Mouse (Mus musculus) liver, embryonic 12.5 days (tissue): ENCODE results near the gene Tmem150a. TPM values are rescaled to one million over a fixed set of nuclear protein-coding genes. Genes with fewer than 3 reads are reported as not detected.

Source experiments
- ATAC-seq: fragments of 200-750 bp; cut with Nextera tagmentation; 2 replicates; pipeline ENCODE4 v1.8.0; 2017; ENCODE audit warnings: moderate number of reproducible peaks, mild to moderate bottlenecking, moderate library complexity
- H3K27ac ChIP-seq: fragments of 300-500 bp; sonication (generic); 2 replicates; pipeline ENCODE4 v1.5.1; 2016; ENCODE audit warnings: mild to moderate bottlenecking
- H3K27me3 ChIP-seq: fragments of 300-500 bp; sonication (generic); replicated peaks from 2 replicates; pipeline ENCODE4 v1.6.1; 2016; ENCODE audit warnings: mild to moderate bottlenecking, moderate library complexity
- H3K36me3 ChIP-seq: fragments of 300-500 bp; sonication (generic); 2 replicates; pipeline ENCODE4 v1.6.1; 2016; ENCODE audit warnings: mild to moderate bottlenecking, moderate library complexity
- H3K4me1 ChIP-seq: fragments of 300-500 bp; sonication (generic); 2 replicates; pipeline ENCODE4 v1.6.1; 2016
- H3K4me2 ChIP-seq: fragments of 300-500 bp; sonication (generic); 2 replicates; pipeline ENCODE4 v1.6.1; 2016; ENCODE audit warnings: mild to moderate bottlenecking, moderate library complexity
- H3K4me3 ChIP-seq: fragments of 300-500 bp; sonication (generic); 2 replicates; pipeline ENCODE4 v1.5.1; 2016; ENCODE audit warnings: mild to moderate bottlenecking, moderate library complexity
- H3K9ac ChIP-seq: fragments of 300-500 bp; sonication (generic); 2 replicates; pipeline ENCODE4 v1.6.1; 2016; ENCODE audit warnings: mild to moderate bottlenecking, moderate library complexity
- H3K9me3 ChIP-seq: fragments of 300-500 bp; sonication (generic); replicated peaks from 2 replicates; pipeline ENCODE4 v1.6.1; 2016; ENCODE audit warnings: mild to moderate bottlenecking, moderate library complexity
- WGBS: fragments of 180-500 bp; shearing (Covaris S2); methylation state at CpG from one replicate; pipeline ENCODE4 v1.1.7; 2016; ENCODE audit not compliant: insufficient replicate concordance; 5-methylcytosine and 5-hydroxymethylcytosine counted together
- polyA plus RNA-seq: library from polyadenylated mRNA; unstranded; fragments of >200 nt; fragmentation: Nextera tagmentation; extraction: Ambion mirVana; gene quantifications from 2 replicates; pipeline ENCODE4 v1.2.1, GENCODE M21; 2016

The Tmem150a gene
- polyA plus RNA-seq, 1 experiment from 2014 or later = 33.1 TPM

DNA sequence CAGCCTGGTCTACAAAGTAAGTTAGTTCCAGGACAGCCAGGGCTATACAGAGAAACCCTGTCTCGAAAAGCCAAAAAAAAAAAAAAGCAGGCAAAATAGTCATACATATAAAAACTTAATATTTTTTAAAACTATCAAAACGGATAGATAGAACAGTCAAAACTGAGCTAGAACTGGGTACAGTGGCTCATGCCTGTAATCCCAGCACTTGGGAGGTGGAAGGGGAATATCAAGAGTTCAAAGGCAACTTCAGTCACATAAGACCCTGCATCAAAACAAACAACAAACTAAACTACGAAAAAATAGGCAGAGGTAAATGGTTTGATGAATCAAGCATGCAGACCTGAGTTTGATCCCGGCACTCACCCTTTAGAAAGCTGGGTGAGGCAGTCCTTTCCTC lies 25.1 kb upstream of the Tmem150a start:
- Histone ChIP-seq H3K27ac (no peak overlapping the region), H3K27me3 (no peaks in the 10 kb centered on the region), H3K9ac (no peak overlapping the region), H3K4me2 (no peak overlapping the region), H3K9me3 (no peaks in the 10 kb centered on the region), H3K36me3 (peaks cover 99% of the 10 kb centered on the region), H3K4me1 (peaks cover 11% of the 10 kb centered on the region), H3K4me3 (no peak overlapping the region)
- ATAC-seq = no peak
- WGBS = 85% methylated on average over 4 of the region's 4 CpGs

DNA sequence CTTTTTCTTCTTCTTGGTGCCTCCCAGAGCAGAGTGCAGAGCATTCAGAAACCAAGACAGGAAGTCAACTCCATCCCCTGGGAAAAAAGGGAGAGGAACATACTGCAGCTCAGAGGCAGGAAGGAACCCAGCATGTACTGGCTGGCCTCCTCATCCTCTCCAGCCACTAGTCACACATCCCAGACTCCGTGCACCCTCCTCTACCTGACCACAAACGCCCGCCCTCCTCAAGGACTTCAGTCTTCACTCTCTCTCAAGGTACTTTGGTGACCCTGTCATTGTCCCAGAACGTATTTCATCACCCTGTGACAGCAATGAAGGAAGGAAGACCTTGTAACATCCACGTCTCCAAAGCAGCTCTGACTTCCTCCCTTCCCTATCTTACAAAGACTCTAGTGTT lies 22.1 kb upstream of the Tmem150a start:
- H3K9ac ChIP-seq = no peak overlapping the region
- H3K36me3 ChIP-seq = peaks cover 100% of the 10 kb centered on the region
- 69% methylated on average over 5 of the region's 5 CpGs for WGBS
- peaks cover 9% of the 10 kb centered on the region for H3K4me1 ChIP-seq
- H3K27ac ChIP-seq = peak overlapping the region; percentile 37; the same call in 1 of the 2 replicates
- no peak for ATAC-seq
- H3K4me3 ChIP-seq = no peak overlapping the region
- no peak overlapping the region for H3K4me2 ChIP-seq
- H3K27me3 ChIP-seq = no peaks in the 10 kb centered on the region
- no peaks in the 10 kb centered on the region for H3K9me3 ChIP-seq

- H3K9ac ChIP-seq = no peak overlapping the region
- WGBS = 71% methylated on average over 2 of the region's 2 CpGs
Measured at GRCm38 (mm10) chr6:72340481-72340880, 14.8 kb upstream of the Tmem150a start.

GRCm38 (mm10) chr6:72344396-72345073 lies 10.7 kb upstream of the Tmem150a start:
- peaks cover 45% of the 10 kb centered on the region for H3K36me3 ChIP-seq
- no peaks in the 10 kb centered on the region for H3K27me3 ChIP-seq
- peak overlapping the region; percentile 96 for H3K9ac ChIP-seq
- no peaks in the 10 kb centered on the region for H3K9me3 ChIP-seq
- H3K4me2 ChIP-seq = peak overlapping the region; percentile 92
- H3K4me1 ChIP-seq = peaks cover 76% of the 10 kb centered on the region
- H3K4me3 ChIP-seq = peak overlapping the region; percentile 86
- peak overlapping the region; percentile 93 for H3K27ac ChIP-seq
- peak; percentile 72 for ATAC-seq
- WGBS = 3% methylated on average over 42 of the region's 42 CpGs

More at GRCm38 (mm10) chr6:72340481-72340880, 14.8 kb upstream of the Tmem150a start:
- Histone ChIP-seq H3K4me1 (peaks cover 44% of the 10 kb centered on the region), H3K4me3 (no peak overlapping the region), H3K27ac (no peak overlapping the region), H3K9me3 (no peaks in the 10 kb centered on the region), H3K36me3 (peaks cover 72% of the 10 kb centered on the region), H3K4me2 (no peak overlapping the region), H3K27me3 (no peaks in the 10 kb centered on the region)
- no peak for ATAC-seq

DNA sequence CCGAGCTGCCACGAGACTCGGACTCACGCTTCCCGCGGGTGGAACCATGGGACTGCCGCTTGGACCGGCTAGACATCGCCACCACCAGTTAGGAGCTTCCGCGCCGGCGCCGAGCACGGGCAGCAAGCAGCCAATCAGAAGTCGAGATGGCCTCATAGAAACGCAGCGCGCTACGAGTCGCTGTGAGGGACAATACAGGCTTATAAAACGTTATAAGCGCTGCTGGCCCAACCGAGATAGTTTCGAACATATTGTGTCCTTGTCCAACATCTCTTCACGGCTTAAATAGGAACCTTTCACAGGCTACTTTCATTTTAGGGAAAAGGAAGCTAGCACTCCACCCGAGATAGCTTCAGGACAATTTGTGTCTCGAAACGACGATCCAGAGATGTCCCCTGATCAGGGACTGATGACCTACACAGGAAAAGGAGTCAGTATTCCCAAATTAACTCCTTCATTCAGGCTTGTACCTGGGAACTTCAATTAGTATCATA lies 10.1 kb upstream of the Tmem150a start, which contains the start of gene Usp39:
TSS of gene Usp39 (minus strand) at position 111 of the 494 bp plus-strand sequence.
- Histone ChIP-seq H3K9me3 (no peaks in the 10 kb centered on the region), H3K4me2 (peak within 1 kb of the TSS; percentile 92), H3K9ac (peak within 1 kb of the TSS; percentile 96), H3K27ac (peak within 1 kb of the TSS; percentile 93), H3K4me3 (peak within 1 kb of the TSS; percentile 86), H3K27me3 (no peaks in the 10 kb centered on the region), H3K4me1 (peaks cover 78% of the 10 kb centered on the region), H3K36me3 (peaks cover 45% of the 10 kb centered on the region)
- peak; percentile 80 for ATAC-seq
- WGBS = under 1% methylated on average over 30 of the region's 30 CpGs

DNA sequence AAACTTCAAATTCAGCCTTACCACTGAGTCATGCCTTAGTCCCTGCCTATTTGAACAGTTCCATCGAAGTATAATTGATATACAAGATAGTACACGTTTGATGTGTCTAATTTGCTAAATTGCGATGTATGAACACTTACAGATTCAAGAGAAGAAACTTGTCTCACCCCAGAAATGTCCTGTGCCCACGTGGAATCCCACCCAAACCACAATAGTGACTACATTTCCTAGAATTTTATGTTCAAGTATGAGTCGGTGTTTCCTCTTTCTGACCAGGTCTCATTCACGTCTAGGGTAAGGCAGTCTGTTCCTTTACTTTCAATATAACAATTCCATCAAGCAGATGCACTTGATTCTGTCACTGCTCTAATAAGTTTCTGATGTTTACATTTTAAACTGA lies 9.6 kb upstream of the Tmem150a start:
- 13% methylated on average over 6 of the region's 6 CpGs for WGBS
- Histone ChIP-seq H3K27ac (peak overlapping the region; percentile 93), H3K4me3 (peak overlapping the region; percentile 86), H3K27me3 (no peaks in the 10 kb centered on the region), H3K36me3 (peaks cover 45% of the 10 kb centered on the region), H3K4me2 (peak overlapping the region; percentile 92), H3K9ac (peak overlapping the region; percentile 96), H3K4me1 (peaks cover 80% of the 10 kb centered on the region), H3K9me3 (no peaks in the 10 kb centered on the region)
- ATAC-seq = no peak

GRCm38 (mm10) chr6:72346261-72346660 lies 9.0 kb upstream of the Tmem150a start:
- peak overlapping the region; percentile 96 for H3K9ac ChIP-seq
- ATAC-seq = no peak
- H3K4me1 ChIP-seq = peaks cover 80% of the 10 kb centered on the region
- no peaks in the 10 kb centered on the region for H3K9me3 ChIP-seq
- H3K36me3 ChIP-seq = peaks cover 45% of the 10 kb centered on the region
- H3K27me3 ChIP-seq = no peaks in the 10 kb centered on the region
- H3K4me3 ChIP-seq = peak overlapping the region; percentile 95
- H3K27ac ChIP-seq = peak overlapping the region; percentile 93
- WGBS = 62% methylated on average over 4 of the region's 4 CpGs
- peak overlapping the region; percentile 92 for H3K4me2 ChIP-seq

- Histone ChIP-seq H3K27ac (peak within 1 kb of the TSS; percentile 93), H3K36me3 (peaks cover 38% of the 10 kb centered on the region), H3K4me1 (peaks cover 80% of the 10 kb centered on the region), H3K27me3 (no peaks in the 10 kb centered on the region), H3K9me3 (no peaks in the 10 kb centered on the region), H3K9ac (peak within 1 kb of the TSS; percentile 96), H3K4me3 (peak within 1 kb of the TSS; percentile 95), H3K4me2 (peak within 1 kb of the TSS; percentile 92)
- under 1% methylated on average over 72 of the region's 72 CpGs for WGBS
- peak; percentile 64 for ATAC-seq
Measured at GRCm38 (mm10) chr6:72347166-72347941, 7.9 kb upstream of the Tmem150a start, which contains the start of gene 0610030E20Rik. Gene 0610030E20Rik (plus strand): TSS chr6:72347317.

DNA sequence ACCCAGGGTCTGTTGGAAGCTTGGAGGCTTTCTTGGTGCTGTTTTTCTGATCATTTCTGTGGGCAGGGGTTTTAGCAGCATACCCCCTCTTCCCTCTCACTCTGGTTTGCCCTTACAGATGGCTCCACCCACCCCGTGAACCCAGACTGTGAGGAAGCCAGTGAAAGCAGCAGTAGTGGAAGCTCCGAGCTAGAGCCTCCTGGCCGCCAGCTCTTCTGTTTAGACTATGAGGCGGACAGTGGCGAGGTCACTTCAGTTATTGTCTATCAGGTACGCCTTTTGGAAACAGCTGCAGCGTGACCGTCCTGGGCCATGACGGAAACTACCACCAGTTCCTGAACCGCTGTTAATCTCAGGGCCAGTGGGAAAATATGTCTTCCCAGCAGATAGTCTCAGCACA lies 6.8 kb upstream of the Tmem150a start:
- Histone ChIP-seq H3K36me3 (peaks cover 33% of the 10 kb centered on the region), H3K27me3 (peaks cover 4% of the 10 kb centered on the region; the same call in 1 of the 2 replicates), H3K4me2 (peak overlapping the region; percentile 92), H3K9me3 (no peaks in the 10 kb centered on the region), H3K4me1 (peaks cover 76% of the 10 kb centered on the region), H3K4me3 (peak overlapping the region; percentile 95), H3K27ac (peak overlapping the region; percentile 93), H3K9ac (peak overlapping the region; percentile 96)
- ATAC-seq = no peak
- whole genome bisulfite sequencing = 69% methylated on average over 10 of the region's 10 CpGs

- Histone ChIP-seq H3K9me3 (no peaks in the 10 kb centered on the region), H3K4me2 (no peak overlapping the region), H3K4me1 (peaks cover 79% of the 10 kb centered on the region), H3K9ac (no peak overlapping the region), H3K4me3 (no peak overlapping the region), H3K27ac (no peak overlapping the region), H3K36me3 (peaks cover 33% of the 10 kb centered on the region), H3K27me3 (peaks cover 22% of the 10 kb centered on the region)
- ATAC-seq = no peak
- 78% methylated on average over 2 of the region's 2 CpGs for WGBS
Measured at GRCm38 (mm10) chr6:72350214-72350613, 5.0 kb upstream of the Tmem150a start.

DNA sequence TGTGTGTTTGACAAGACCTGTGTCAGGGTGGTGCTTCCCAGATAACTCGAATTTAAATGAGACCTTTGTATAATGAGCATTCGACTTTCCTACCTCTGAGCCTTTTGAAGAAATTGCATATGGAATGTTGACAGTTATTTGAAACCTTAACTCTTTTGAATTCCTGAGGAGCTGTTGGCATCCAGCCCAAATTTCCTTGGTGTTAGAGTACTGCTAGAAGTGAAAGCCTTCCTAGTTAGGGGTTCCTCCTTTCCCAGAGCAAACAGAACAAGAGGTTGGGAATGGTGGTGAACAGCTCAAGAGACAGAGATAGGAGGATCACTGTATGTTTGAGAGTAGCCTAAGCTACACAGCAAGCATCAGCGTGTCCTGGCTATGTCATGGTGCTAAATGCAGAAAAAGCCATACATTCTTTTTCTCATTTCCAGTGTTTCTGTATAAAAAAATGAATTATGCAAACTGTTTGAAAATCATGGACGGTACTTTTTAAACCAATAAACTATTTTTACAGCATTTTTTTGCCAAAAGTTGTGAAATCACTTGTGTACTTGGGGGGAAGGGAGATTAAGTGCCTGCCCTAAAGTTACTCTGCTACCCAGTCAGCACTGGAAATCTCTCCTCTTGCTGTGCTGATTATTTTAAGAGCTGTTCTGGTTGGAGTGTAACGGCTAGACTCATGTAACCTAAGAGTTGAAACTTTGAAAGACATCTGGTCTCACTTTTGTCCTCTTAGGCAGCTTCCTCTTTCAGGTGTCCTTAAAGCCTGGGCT lies 2.4 kb upstream of the Tmem150a start:
- H3K27me3 ChIP-seq = peaks cover 44% of the 10 kb centered on the region
- H3K4me1 ChIP-seq = peaks cover 85% of the 10 kb centered on the region
- H3K9me3 ChIP-seq = no peaks in the 10 kb centered on the region
- WGBS = 63% methylated on average over 5 of the region's 5 CpGs
- peaks cover 50% of the 10 kb centered on the region for H3K36me3 ChIP-seq
- no peak for ATAC-seq
- no peak overlapping the region for H3K9ac ChIP-seq
- H3K4me2 ChIP-seq = no peak overlapping the region
- peak overlapping the region; percentile 18 for H3K27ac ChIP-seq
- H3K4me3 ChIP-seq = no peak overlapping the region
